In the genomic region with DNA sequence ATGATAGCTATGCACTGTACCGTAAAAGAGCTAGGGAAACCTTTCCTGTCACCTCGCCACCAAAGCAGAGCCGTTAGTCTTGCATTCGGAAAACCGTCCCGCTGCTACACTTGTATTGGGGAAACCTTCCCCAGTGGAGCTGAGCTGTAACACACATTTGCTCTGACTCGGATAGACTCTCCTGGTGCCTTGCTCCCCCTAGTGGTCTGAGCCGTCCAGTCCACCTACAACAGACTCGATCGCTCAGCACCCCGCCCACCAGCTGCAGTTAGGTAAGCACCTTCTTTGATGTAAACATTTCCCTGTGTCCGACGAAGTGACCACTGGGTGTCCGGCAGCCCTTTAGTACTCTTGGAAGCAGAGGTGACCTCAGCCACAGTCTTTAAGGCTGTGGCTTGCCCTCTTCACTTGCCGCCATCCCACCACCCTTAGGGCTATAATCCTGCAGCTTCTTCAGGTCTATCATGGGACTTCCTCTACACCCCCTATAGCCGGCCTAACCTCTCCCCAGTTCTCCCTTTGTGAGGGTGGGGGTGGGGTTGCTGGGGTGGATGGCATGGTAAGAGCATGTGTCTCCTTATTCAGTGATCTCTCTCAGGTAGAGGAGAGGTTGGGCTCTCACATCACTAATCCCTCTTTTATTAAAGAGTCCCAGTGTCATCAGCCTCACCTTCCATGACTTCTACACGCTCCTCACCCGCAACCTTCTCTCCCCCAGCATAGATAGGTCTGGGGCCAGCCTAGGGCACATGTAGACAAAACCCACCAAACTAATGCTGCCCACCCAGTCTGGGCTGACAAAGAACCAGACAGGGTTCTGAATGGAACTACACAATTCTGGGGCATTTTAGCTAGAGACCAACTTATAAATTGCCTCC, we compare ENCODE assay signal across 1 mouse cellular context.
TF ChIP-seq lines count a peak whose summit lies in the region.

No protein-coding gene starts in this region.

TF ChIP-seq in CH12.LX, 34 proteins besides CTCF, POLR2A, EP300 and RAD21:
- TF ChIP-seq GABPA (IDR thresholded peaks at IDR 0.05; ENCODE audit: insufficient replicate concordance, low read depth, low read length) (no peak), KAT2A (IDR thresholded peaks at IDR 0.05; ENCODE audit: insufficient replicate concordance, low read length) (no peak), CHD2 (IDR thresholded peaks at IDR 0.05; ENCODE audit: low read length) (no peak), SMC3 (IDR thresholded peaks at IDR 0.05; ENCODE audit: low read depth, low read length) (peak; percentile 79), HCFC1 (IDR thresholded peaks at IDR 0.05; ENCODE audit: low read depth, low read length) (no peak)
